Mouse (Mus musculus) cerebellum, postnatal 36 days (tissue): ENCODE measurements at regions not wholly inside any gene's neighbourhood (a gene's known extent, or its start where the extent isn't known, plus 50 kb on each side); places are given as distances from the start of the nearest gene placed in this dataset.

ENCODE experiments used
- DNase-seq, 2 experiments: peaks; one replicate each; pipeline ENCODE4 v3.0.0; 2021 to 2022; ENCODE audit warnings: mixed read lengths in 2 of 2

DNA sequence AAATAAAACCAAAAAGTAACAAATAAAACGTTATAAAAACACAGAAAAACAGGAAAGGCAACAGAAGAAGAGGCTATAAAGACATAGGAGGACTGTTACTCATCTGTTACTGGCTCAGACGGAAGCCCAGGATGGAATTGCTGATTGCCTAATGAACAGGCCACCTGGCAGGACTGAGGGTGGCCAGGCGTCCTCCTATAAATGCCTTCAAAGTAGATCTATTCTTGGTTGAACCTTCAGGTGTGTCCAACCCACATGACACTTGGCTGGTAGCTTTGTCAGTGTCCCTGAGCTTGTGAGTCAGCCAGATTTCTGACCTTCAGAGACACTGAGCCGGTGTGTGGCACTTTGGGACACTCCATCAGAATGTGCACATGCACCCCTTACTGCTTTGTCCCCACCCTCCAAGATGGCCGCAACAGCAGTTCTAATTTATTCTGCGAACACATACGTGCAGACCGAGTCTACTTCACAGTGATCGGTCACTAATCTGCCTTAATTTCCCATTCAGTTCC is 222.5 kb upstream of the Runx1 start:
- DNase-seq, result peak; percentile 16 to 30

DNA sequence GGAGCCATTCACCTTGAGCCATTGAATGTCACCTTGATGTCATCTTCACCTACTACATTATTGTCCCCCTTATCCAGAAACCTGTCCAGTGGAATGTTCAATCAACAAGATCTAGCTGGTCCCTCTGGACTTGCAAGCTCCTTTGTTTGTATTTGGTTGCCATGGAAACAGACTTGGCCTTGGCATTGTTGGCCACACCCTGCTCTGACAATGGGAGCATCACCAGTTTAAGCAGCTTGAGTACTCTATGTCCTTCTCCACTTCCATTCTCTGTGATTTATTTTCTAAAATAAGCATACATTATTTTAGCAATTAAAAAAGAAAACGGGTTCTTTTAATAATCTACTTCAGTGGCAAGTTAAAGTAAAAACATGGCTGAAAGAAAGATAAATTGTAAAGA is 221.6 kb upstream of the Runx1 start:
- no peak for DNase-seq

DNA sequence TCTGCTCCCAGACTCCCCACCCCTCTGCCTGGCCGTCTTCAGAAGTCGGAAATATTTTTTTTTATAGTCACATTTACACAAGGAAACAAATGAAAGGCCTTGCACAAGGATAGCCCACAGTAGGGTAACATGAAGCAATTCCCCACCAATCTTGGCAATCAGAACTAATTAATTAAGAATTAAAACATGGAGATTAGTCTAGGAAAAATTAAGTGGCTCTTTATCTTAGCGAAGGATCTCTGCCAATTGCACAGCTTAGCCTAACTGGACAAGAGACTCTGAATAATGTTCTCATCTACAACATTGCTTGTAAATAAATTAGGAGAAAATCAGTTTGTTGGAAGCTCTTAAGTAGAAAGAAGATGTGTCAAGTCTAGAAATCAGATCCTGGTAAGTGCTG is 220.3 kb upstream of the Runx1 start:
- no peak for DNase-seq

DNA sequence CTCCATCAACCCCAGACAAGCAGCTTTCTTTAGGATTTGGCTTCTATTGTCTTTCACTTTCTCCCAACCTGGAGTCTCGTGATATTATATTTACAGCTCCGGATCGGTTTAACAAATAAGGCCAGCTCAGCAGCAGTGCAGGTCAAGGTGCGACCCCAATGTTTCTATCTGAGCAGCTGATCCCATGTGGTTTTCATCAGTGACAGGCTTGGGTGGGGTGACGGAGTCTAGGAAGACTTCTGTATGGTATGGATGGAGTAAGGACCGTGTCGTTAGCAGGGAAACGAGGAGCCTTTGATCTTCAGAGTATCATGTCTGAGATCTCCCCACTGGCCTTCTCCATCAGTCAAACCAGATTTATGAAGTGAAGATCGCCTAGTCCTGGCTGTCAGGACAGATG is 217.4 kb upstream of the Runx1 start:
- no peak for DNase-seq

DNA sequence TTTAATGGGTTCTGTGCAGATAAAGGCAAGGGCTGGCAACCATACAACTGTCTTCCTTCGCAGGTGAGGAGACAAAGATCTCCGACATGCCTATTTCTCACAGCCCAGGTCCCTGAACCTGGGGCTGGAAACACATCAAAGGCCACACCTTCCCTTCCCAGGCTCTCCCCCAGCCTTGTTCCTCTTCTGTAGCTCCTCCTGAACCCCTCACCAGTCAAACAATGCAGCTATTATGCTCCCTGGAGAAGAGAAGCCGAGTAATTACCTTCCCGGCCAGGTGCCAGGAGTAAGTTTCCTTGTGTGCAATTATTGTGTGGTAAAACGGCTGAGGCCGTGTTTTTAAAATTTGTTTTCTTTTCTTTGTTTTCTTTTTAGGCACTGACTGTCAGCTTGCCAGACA is 217.0 kb upstream of the Runx1 start:
- no peak for DNase-seq

DNA sequence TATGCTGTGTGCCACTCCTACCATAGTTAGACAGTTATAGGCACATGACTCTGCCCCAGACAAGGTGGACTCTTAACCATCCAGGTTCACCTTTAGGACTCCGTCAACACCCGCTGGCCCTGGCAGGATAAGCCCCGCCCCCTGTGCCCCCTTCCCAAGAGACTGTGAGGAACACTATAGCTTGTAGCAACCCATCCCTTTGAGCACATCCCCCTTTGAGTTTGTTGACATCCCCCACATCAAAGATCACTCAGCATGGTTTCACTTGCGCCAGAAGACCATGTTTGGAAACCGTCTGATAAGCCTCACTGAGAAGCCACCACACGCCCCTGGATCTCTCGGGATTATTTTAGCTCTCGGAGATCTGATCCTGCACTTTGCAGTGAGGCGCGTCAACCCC is 216.5 kb upstream of the Runx1 start:
- no peak for DNase-seq

DNA sequence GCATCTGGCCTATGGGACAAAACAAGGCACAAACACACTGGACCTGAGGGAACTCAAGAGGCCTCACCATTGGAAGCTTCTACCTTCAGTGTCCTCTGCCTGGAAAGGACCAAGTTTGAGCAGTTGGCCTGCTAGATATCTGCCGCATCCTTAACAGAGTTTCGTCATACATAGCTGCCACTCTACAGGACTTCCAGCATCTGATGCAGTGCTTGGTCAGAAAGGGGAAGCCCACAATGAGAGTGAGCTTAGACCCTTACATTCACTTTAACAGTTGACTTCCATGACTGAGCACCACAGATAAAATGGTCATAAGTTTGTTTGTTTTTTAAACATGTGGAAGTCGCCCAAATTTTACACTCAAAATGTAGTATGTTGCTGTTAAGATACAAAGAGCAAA is 215.9 kb upstream of the Runx1 start:
- DNase-seq, result no peak

DNA sequence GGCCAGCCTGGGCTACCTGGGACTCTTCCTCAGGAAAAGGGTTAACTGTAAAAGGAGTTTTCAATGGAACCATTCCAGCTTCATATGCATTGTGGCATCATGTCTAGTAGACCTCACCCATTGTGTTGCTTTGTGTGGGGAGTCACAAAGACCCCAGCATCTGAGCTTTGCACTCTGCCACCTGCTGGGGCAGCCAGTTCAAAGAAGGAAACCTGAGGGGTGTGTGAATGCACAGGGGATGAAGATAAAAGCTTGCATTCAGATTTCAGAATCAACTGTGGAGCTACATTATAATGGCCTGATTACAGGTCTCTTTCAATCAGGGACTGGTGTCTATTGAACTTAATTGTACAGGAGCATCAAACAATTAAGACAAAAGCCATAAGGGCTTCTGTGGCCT is 215.4 kb upstream of the Runx1 start:
- DNase-seq, result no peak

DNA sequence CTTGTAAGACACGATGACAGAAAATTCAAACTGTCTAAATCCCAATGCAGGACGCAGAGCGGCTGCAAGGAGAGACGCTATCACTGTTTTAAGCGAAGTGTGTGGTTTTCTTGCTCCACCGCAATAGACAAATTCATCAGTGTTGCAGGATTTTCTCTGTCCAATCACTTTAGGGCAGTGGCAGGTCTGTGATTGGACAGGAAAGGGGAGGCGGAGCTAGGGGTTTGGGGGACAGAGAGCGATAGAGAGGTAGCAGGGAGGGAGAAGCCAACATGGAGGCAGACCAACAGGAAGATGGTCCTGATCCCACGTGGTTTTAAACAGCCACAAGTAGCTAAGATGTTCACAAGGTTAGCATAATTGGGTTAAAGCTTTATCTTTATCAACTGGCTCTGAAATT is 209.7 kb upstream of the Runx1 start:
- no peak for DNase-seq

DNA sequence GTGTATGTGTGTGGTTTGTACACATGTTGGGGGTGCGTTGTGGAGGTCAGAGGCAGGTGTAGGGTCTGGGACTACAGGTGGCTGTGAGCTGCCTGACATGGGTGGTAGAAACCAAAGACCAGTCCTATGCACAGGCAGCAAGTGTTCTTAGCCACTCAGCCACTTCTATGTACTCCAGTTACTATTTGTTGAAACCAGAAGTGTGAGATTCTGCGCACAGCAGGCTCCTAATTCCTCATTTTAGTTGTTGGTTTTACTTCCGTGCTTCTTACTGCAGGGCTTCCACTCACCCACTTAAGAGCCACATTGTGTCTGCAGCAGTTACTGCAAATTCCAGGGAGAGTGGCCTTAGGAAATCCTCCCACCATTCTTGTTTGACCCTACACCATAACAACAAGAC is 208.0 kb upstream of the Runx1 start:
- DNase-seq, result no peak

DNA sequence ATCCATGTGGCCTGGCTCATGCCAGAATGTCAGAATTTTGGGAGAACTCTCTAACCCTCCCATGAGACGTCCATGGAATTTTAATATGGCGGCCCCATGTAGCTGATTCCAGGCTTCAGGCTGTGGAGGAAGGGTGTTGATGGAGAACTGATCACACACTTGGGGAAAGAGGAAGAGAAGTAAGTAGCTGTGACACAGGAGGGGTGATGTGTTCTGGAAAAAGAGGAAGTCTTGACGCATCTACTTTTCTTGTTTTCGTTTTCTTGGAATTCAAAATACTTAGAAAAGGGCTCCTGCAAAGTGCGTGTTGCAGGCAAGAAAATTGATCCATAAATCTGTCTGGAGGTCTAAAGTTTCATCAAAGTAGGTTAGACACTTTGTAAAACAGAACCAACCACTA is 205.7 kb upstream of the Runx1 start:
- no peak for DNase-seq

DNA sequence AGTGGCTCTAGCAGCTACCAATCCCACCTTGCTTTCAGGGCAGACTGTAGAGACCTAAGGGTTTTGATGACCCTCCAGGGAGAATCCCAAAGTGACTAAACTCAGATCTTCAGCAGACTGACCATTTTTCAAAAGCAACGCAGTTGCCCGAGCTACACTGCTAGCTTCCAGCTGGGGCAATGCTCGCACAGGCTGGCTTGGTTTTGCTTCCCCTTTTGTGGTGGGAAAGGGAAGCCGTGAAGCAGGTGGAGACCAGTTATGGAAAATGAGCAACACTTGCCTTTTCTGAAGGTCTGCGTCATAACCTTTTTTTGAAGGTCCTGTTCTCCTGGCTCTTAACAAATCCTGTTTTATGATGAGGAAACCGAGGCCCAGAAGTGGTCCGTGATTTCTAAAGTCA is 202.7 kb upstream of the Runx1 start:
- DNase-seq, result no peak

DNA sequence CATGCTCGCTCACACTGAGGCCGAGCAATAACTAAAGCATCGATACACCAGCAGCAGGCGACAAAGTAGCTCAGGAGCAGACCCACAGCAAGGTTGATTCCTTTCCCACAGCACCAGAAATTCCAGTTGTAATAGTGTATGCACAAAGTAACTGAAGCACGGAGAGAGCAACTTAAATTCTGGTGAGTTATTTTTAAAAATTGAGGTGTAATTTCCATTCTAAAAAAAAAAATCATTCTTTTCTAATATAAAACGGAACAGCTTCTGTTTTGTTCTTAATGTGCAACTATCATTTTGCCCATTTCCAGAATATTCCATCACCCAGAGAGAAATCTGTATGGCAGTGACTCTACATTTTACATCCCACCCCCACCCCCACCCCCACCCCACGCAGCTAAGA is 202.1 kb upstream of the Runx1 start:
- no peak for DNase-seq

DNA sequence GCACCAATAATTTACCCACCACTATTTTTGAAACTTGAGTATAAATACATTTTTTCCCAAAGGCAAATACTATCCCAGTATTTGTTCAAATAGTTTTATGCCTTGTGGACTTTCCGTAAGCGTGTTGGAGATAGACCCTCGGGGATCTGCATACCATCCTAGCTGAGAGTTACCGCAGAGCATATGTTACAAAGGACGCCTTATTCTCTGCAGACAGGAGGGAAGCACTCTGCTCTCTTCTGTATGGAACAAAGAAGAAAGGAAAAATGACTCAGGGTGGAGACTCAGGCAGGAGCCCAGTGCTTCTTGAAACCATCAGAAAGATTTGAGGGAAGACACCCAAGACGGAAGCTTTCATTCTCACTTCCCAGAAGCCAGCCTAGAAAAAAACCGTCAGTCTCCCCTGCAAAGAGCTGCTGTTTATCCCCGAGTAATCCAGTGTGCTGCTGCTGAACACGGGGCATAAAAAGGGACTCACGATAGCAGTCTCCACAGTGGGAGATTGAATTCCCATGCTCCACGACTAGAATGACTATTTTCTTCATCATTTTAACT is 200.2 kb upstream of the Runx1 start:
- no peak for DNase-seq

DNA sequence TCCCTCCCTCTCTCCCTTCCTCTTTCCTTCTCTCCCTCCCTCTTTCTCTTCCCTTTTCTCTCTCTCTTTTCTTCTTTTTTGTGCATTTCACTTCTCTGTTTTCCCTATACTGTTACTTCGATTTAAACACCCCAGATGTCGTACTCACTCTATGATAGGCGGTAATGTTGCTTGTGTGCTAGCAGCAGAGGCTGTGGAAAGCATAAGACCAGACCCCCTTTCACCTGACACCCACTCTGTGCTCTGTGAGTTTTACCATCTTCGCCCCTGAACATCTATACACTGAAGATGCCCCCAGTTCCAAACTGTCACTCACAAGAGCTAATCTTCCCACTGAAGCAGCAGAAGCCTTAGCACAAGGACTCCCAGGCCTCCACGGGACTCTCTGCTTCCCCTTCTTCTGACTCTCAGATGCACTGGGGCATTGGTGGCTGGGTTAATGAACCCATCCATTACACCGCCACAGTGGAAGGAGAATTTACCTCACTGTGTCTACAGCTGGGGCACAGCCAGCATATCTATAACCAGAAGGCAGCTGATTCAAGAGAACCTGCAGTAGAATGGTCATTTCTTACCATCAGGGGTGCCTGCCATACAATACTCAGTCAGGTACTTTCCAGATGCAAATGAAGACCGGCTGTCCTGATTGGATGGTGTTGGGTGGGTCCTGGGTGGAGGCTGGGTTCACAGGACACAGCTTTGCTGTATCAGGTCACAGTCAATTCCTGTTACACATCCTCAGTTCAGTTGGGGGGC is 194.0 kb upstream of the Runx1 start:
- DNase-seq, result no peak

DNA sequence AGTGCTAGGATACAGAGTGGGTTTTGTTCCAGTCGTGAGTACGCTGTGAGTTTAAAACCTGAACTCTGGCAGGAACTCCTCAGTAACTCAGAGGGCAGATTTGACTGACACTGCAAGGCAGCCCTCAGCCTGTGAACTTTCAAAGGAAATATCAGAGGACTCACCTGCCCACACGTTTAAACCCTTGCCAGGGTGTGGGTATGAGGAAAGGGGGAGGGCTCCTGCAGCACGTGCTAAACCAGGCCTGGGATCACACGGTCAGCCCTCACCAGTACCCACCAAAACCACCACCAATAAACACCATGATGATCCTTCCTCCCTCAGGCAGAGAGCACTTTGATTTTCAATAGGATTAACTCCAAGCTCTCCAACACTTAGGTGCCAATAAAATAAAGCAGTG is 192.8 kb upstream of the Runx1 start:
- DNase-seq, result no peak

DNA sequence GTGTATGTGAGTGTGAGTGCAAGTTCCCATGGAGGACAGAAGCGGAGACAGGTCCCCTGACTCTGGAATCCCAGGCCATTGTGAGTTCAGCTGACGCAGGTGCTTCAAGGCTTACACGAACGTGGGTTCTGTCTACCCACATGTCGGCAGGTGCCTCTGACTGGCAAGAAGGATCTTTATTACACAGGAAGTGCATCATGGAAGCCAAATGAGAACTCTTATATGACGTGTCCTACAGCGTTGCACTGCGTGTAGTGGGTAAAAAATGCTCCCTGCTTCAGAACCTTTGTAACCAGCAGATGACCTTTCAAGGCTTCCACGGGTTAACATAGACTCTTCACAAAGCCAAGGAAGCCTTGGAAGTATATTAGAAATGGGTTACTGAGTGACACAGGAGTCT is 191.1 kb upstream of the Runx1 start:
- DNase-seq, result no peak

DNA sequence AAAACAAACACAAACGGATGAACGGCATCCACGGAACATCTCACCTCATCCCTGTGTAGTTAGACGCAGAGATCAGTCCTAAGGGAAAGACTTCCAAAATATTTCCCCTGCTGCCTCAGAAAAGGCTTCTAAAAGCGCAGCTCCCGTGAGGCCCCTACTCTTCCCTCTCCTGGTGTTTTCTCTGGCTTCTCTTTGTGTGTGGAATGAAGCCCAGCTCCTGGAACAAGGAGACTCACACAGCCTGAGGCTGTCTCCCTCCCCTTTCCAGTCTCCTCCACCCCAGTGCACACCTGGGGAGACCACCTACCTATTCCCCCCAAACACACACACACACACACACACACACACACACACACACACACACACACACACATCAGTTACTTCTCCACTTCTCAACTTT is 189.7 kb upstream of the Runx1 start:
- no peak for DNase-seq

DNA sequence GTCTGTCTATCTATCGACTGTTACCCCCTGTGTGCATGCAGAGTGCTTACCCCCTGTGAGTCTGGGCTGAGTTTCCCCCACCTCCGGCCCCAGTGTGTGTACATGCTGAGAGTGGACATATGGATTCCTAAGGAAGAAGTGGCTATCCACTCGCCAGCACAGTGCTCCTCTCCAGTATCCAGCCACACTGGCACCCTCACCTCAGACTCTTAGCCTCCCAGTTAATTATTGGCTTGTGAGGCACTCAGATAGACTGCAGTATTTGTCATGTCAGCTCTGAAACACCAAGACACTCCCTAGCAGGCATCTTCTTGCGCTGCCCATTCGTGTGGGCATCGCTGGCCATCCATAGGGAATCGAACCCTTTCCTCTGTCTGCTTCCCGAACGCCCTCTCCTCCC is 189.0 kb upstream of the Runx1 start:
- DNase-seq, result no peak

DNA sequence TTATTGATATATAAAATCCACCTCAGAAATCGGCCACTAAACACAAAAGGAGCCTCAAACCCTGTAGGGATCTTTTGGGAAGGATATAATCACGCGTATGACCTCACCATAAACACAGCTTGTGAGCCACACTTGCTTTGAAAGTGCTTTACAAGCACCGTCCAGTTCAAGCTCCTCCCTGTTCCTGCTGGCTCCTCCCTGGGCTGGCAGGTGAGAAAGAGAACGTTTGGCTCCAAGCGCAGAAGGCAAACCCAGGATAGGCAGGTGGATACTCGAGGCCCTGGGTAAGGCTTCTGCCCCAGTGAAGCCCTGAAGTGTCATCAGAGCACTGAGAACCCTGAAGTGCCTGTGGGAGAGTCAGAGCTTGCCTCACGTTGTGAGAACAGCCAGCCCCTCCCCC is 187.9 kb upstream of the Runx1 start:
- no peak for DNase-seq

DNA sequence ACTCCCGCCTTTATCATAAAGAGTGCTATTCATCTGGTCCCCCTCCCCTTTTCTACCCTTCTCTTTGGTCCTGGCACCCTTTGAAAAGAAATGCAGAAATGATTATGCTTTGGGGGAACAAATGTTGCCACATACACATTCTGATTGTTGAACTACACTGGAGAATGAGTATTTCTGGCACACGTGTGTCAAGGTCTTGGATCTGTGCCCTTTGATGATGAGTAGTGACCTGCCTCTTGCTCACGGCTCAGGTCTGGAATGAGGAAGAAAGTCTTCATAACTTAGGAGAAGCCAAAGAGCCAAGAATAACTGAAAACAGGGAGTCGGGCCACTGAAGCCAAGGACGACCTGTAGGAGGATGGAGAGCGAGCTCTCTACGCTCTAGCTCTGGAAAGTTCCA is 187.3 kb upstream of the Runx1 start:
- no peak for DNase-seq

DNA sequence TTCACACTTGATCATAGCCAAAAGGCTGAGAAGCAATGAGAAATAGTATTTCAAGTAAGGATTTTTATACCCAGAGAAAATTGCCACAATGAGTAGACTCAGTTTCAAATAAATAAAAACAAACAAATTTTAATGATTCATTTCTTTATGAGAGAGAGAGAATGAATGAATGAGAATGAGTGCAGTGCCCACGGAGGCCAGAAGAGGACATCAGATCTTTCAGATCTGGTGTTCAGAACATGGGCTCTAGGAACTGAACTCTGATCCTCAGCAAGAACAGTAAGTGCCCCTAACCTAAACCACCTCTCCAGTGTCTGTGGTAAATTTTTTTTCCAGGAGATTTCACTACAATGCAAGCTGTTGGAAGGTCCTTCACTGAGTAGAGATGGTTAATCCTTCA is 185.5 kb upstream of the Runx1 start:
- DNase-seq, result no peak

DNA sequence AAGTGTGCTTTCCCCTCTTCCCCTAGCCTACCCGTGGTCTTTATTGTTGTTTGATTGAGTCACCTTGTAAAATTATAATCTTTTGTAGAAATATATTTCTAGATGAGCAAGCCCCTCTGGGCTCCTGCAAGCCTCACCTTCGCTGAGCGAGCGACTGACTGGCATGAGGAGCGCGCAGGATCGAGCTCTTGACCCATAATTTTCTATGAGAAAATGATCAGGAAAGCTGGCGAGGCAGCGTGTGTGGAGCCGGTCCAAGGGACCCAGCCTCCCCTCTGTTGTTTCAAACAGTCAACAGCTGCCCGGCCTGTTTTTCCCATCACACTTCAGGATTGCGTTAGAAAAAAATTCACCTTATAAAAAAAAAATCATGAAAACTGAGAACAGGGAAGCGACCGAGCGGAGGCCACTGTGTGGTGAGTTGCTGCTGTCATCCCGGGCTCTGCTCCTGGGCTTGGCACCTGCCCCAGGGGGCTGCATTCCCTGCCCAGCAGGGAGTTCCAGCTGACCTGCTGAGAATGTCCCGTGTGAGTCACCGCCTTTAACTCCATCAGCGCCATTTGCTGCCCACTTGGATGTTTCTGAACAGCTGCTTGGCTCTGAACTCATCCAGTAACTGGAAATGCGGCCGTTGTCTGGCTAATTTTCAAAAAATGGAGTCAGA is 180.5 kb upstream of the Runx1 start:
- DNase-seq, result peak; percentile 26 to 34

DNA sequence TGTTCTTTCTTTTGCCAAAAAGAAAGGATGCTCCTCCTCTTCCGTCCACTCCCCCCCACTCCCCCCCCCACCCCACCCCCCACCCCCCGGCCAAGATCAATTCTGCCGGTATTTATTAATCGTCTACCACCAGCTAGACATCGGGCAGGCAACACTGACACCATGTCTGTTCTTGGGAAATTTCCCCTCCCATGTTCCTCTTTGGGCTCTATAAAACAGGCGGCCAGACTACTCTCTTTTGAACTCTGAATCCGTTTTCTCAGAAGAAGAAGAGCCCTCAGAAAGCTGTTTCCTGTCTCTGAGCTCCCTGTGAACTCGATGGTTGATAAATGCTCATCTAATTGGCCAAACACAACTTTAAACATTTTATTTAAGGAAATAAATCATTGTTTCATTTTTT is 179.5 kb upstream of the Runx1 start:
- no peak for DNase-seq

DNA sequence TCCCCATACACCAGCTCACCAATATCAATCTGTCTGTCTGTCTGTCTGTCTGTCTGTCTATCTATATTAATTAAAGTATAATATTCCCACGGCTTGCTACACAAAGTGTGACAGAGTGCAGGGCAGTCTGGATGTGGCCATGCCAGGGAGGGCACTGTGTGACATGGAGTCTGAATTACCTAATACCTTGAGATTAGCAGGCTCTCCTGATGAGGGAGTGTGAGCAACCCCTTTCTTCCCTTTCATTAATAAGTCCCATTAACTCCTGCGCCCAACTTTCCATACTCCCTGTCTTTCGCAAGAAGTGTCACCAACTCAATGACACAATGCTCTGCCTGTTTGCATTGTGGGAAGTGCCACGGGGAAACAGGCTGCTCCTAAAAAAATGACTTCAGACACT is 177.9 kb upstream of the Runx1 start:
- no peak for DNase-seq
